Mouse (Mus musculus): ENCODE results near the gene Ldlrap1.
A peak's percentile ranks its signal among the peaks of the same experiment; 100 is the strongest.
"Not testable (repeated sequence)": the region's sequence is repeated elsewhere in the genome, so short reads cannot be mapped to it uniquely, and the experiment has no call there.

Ldlrap1 gene

DNA sequence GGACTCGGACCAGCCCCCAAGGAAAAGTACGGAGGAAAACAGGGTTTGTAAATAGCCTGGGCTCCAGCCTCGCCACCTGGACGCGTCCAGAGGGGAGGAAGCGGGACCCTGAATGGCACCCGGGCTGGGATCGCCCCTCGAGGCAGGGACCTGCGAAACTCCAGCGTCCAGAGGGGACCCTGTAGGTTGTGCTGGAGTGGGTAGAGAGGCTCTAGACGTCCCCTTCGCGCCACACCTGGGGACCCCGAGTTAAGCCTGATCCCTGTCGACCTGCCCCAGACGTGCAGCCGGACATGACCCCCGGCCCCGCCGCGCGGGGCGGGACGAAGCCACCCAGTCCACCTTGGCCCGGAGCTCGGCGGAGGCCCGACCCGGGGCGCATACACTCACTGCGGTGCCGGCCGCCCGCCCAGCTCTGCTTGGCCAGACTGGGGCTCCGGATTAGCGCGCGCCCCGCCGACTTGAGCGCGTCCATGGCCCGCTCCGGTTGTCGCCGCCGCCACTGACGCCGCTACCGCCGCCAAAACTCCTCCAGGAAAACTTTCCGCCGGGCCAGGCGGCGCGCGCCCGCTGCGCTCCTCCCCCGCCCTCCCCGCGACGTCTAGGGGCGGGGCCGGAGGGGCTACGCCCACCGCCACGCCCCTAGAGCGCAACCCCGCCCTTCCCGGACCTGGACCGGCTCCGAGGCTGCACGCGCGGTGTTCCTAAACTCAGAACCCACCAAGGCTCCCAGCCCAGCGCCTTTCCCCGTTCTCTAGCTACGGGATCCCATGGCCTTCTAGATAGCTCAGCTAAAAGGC, at the start of gene Ldlrap1:
Ldlrap1 (minus strand) TSS at position 599 of the 800 bp plus-strand sequence.
- DNase-seq (ENCODE audit: low spot score in 2 of 2): no peak

DNA sequence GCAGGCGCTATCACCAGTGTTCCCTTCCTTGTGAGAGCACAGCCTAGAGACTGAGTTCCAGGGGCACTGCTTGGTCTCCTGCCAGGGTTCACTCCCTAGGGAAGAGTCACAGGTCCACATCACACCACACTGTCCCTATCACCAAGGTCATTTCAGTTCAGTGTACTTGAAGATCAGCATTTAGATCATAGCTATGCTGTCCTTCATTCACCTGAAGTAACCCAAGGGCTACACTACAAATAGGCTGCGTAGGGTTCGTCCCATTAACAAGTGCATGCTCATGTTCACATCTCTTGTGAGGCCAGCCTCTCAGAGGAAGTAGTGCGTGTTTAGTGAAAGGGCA, 46.4 kb upstream of the Ldlrap1 start:
- no peak for DNase-seq (ENCODE audit: low spot score in 2 of 2)

DNA sequence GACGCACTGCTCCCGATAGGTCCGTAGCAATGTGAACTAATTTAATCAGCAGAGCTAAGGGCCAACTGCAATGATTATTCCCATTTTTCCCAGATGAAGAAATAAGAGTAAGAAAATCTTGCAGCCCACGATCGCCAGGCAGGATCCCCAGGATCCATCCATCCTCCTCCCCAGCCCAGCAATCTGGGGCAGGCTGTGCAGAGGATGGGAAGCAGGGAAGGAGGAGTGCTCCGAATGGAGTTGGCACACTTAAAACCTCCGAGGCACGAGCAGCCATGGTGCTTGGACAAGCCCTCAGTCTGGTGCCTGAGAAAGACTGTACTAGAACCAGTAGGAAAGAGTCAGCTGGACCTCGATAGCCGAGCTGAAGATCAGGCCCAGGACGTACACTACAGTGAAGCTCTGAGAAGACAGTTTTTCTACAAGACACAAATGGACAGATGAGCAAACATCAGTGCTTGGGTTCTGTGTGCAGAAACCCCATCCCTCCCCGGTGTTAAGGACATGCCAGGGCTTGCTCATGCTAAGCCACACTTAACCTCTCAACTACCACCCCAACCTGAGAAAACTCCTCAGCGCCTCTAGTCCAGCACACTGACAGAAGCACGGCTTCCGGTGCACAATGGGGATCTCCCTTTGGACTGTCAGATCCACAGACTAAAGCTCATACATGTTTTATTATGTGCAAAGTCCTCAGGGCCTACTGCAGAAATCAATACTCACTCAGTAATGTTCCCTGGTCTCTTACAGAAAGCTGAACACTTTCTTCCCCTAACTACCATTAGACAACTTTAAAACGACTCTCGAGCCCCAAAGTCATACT, 45.8 kb upstream of the Ldlrap1 start:
- DNase-seq (ENCODE audit: low spot score in 2 of 2): peak in 1 of 2 experiments; percentile 42

DNA sequence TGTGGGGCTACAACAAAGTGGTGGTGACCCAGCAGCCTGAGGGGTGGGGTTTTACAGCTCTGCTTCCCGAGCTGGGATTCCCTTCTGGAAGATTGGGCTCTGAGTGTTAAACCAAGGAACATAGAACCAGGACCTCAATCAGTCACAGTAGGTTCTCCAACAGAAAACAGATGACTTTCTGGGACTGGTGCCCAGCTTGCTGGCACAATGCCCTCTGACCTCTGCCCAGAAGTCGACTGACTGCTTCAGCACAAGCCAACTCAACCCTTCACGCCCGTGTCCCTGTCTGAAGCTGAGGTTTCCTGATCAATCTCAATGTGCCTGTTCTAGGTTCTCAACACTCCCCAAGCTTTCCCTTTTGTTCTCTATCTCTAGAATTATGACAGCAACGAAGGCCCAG, 36.9 kb upstream of the Ldlrap1 start:
- no peak for DNase-seq (ENCODE audit: low spot score in 2 of 2)

DNA sequence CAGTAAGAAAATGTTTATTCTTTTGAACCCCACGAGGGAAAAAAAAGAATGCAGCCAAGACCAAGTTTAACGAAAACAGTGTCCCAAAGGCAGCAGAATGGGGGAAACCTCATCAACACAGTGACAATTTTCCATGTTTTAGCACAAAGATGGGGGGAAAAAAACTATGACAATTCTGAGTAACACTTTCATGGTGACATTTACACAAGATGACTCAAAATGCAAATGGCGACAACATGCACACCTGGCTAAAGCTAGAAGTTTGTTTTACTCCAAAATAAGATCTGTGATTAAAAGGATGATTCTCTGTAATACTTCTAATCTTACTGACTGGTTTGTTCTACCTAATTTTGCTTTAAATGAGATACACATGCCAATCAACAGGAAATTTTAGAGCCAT, 34.9 kb upstream of the Ldlrap1 start:
- DNase-seq (ENCODE audit: low spot score in 2 of 2): no peak

DNA sequence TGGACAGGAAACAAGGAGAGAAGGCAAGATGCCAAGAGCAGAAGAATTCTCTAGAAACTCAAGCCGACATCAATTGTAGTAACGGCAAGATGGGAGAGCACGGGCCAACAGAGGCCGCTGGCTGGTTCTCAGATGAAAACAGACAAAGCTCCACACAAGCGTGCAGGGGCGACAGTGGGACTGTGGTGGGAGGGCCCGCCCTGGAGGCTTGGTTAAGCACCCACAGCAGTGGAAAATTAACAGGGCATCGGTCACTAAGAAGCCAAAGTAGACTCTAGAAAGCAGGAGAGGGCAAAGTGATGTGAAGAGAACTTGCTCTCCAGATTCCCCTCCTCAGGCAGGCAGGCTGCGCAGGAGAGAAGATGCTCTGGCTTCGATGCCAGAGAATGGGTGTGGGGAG, 34.3 kb upstream of the Ldlrap1 start:
- no peak for DNase-seq (ENCODE audit: low spot score in 2 of 2)

DNA sequence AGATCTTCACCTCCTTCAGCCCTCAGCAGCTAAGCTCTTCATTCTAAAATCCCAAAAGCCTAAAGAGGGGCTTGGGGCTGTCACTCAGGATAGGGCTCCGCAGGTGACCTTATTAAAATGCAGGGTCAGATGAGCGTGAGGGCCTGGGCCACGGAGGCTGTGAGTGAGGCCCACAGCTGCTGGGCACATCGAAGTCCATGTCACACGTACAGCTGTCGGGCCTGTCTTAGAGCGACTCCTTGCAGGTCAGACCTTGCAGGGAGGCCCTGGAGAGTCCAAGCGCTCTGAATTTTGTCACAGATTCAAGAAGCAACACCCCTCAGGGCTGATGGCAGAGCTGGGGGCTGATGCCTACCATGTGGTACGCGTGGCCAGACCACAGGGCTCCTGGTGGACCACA, 32.9 kb upstream of the Ldlrap1 start:
- no peak for DNase-seq (ENCODE audit: low spot score in 2 of 2)

DNA sequence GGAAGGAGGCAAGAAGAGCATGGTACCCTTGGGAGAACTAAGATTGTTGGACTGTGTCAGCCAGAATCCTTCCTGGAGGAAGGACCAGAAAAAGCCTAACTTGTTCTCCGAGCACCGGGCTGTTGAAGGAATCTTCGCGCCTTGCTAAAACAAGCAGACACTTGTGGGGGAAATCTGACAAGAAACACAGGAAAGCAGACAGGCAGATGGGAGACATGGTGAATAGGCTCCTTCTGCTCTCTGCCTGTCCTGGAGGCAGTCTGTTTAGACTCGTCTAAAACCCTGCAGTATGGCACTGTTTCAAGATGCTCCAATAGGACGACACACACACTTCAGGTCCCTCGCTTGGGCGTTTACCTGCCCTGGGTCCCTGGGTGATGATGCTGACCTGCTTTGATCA, 32.3 kb upstream of the Ldlrap1 start:
- peak in 1 of 2 experiments; percentile 59 for DNase-seq (ENCODE audit: low spot score in 2 of 2)

DNA sequence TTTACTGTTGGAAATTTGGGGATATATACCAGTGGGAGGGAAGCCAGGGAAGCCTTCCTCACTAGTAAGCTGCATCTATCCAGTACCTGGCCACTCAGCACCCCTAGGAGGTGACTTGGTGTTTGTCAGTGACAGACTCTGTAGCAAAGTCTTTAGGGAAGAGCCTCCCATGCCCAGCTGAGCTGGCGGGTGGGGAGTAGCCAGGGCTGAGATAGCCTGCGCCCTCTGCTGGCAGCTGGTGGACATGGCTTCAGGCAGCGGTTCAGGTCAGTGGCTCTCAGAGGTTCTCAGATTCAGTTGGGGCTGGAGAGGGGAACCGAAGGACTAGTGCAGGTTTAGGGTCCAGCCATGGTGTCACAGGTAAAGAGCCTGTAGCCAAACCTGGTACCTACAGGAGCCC, 31.4 kb upstream of the Ldlrap1 start:
- peak in 1 of 2 experiments; percentile 29 for DNase-seq (ENCODE audit: low spot score in 2 of 2)

DNA sequence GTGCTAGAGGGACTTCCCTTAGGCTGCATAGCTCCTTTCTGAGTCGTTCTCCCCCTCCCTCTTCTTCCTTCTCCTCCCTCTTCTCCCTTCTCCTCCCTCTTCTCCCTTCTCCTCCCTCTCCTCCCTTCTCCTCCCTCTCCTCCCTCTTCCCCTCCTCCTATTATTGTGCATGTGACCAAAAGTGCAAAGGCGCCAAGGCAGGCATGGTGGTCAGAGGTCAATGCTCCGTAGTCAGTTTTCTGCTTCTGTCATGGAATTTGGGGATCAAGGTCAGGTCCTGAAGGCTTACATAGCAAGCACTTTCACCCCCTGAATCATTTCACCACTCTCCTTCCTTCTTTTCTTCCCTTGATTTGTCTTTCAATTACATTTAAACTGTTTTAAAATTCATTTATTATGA, 31.0 kb upstream of the Ldlrap1 start:
- no peak for DNase-seq (ENCODE audit: low spot score in 2 of 2)

DNA sequence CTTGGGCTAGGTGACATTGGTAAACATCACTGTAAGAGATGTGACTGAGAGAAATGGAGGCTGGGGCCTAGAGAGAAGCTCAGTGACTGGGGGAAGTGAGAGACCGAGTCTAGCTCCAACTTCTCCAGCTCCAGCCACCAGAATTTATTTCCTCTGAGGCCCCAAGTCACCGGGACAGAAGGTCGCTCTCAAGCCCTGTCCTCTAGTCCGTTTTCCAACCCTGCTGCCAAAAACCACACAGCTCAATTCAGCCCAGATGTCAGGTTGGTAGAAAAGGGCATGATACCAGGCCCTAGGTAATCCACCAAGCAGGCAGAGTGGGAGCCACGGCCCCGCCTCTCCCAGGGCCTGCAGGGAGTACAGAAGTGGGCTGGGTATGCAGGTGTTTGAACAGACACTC, 29.8 kb upstream of the Ldlrap1 start:
- DNase-seq (ENCODE audit: low spot score in 2 of 2): no peak

DNA sequence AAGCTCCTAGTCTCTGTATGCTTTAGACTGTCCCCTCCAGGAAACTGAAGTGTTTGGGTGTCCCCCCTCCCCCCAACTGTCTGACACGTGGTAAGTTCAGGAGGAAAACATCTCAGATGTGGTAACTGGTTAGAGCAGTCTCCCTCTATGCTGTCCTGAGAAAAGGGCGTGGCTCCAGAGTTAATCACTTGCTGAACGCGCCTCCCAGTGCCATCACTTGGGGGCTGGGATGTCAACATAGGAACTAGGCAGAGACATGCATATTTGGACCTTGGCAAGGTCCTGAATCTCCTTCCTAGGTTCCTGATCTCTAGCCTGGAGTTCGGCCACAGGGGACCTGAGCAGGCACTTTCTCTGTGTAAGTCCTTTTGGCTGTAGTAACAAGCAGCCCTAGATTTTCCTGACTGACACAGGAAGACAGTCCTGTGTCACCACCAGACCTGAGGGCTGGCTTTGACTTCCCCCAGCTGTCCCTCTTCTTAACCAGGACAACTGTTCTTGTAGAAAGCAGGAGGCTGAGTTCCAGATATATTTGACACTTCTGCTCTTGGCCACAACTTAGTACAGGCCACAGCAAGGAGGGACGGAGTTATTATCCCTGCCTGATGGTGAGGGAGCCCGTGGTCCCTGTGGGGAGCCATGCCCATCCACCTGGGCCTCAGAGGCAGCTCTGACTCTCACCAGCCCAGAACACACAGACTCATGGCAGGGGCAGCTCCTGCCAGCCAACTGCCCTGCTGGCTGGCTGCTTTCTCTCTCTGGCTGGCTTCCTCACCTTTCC, 28.9 kb upstream of the Ldlrap1 start:
- no peak for DNase-seq (ENCODE audit: low spot score in 2 of 2)

DNA sequence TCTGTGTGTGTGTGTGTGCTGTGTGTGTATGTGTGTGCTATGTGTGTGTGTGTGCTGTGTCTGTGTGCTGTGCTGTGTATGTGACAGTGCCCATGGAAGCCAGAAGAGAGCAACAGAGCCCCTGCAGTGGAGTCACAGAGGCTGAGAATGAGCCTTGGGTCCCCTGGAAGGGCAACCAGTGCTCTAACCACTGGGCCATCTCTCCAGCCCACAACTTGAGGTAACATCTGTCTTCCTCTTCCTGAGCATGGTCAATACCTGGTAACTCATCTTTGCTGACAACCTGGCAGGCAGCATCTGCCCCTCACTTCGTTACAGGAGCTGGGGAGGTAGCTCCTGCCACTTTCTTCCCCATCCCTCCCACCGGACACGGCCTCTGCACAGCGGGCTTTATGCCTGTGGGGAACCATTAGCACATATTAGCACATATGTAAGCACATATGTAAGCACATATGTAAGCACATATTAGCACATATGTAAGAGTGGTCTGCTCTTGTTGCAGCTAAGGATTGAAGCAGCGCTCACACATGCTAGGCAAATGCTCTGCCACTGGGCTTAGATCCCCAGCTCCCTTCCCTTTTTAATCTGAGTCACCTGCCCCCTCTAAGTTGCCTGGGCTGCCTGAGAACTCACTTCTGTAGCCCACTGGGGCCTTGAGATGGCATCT, 28.1 kb upstream of the Ldlrap1 start:
- no peak for DNase-seq (ENCODE audit: low spot score in 2 of 2)

DNA sequence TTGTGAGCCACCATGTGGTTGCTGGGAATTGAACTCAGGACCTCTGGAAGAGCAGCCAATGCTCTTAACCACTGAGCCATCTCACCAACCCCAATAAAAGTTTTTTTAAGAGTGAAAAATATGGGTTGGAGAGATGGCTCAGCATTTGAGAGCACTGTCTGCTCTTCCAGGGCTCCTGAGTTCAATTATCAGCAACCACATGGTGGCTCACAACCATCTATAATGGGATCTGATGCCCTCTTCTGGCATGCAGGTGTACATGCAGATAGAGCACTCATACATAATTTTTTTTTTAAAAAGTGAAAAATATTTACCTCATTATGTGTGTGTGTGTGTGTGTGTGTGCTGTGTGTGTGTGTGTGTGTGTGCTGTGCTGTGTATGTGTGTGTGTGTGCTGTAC, 27.1 kb upstream of the Ldlrap1 start:
- DNase-seq (ENCODE audit: low spot score in 2 of 2): not testable (repeated sequence)

DNA sequence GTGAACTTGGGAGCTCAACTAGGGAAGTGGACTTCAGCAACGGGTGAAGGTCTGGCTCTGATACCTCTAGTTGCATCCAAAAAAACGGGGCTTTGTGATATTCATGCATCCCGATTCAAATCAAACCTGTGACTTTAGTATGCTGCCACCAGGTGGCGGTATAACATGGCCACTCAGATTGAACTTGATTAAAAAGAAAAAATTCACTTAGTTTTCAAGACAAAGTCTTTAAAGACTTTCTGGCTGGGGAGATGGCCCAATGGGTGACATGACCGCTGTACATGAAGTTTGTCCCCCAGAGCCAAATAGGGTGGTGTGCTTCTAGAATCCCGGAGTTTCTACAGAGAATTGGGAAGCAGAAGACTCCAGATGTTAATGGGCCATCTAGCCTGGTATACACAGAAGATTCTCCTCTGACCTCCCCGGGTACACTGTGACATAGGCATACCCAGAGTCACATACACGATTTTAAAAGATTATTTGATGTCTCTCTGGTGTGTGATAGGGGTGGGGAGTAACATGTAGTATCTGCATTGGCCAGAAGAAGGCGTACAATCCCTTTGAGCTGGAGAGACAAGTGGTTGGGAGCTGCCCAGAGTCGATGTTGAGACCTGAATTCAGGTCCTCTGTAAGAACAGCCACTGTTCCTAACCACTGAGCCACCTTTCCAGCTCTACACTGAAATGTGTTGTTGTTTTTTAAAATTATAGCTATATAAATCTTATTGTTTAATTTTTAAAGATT, 25.6 kb upstream of the Ldlrap1 start:
- DNase-seq (ENCODE audit: low spot score in 2 of 2): no peak

DNA sequence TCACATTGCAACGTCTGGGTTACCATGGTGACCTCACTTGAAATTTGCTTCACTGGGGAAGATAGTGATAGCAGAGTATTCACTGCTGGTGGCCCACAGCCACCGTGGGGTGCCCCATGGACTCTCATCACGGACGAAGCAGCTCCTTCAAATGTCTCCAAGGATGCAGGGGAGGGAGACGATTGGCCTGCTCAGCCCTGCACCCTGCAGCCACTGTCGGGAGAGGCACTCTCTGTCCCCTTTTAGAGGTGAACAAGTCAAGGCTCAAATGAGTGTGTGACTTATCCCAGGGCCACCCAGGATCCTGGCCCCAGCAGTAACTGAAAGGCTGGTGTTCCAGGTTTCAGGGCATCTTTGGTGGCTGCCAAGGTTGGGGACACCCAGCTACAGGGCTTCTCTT, 23.9 kb upstream of the Ldlrap1 start:
- DNase-seq (ENCODE audit: low spot score in 2 of 2): no peak

DNA sequence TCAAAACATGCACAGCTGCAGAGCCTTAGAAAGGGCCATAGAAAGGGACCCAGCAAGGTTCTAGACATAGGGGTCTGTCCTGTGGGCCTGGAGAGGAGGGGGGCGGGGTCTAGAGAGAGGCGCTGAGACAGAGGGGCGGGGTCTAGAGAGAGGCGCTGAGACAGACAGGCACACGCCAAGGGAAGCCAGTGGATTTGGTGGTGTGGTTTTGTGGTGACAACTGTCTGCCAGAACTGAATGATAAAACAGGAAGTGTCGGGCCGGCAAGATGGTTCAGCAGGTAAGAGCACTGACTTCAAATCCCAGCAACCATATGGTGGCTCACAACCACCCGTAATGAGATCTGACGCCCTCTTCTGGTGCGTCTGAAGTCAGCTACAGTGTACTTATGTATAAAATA, 19.1 kb upstream of the Ldlrap1 start:
- DNase-seq (ENCODE audit: low spot score in 2 of 2): no peak

DNA sequence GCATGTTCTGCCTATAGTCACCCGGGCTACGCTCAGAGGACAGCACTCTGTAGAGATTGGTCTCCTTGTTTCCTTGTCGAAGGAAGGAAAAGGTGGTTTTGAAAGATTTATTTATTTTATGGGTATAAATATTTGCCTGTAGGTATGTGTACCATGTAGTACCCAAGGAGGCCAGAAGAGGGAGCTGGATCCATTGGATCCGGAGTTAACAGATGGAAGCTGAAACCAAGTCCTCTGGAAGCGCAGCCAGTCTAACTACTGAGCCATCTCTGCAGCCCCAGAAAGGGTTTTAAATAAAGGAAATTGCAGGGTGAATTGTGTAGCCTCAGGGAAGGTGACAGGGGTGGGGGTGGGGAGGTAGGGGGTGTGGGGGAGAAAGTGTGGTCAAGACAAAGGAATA, 16.9 kb upstream of the Ldlrap1 start:
- DNase-seq (ENCODE audit: low spot score in 2 of 2): no peak

DNA sequence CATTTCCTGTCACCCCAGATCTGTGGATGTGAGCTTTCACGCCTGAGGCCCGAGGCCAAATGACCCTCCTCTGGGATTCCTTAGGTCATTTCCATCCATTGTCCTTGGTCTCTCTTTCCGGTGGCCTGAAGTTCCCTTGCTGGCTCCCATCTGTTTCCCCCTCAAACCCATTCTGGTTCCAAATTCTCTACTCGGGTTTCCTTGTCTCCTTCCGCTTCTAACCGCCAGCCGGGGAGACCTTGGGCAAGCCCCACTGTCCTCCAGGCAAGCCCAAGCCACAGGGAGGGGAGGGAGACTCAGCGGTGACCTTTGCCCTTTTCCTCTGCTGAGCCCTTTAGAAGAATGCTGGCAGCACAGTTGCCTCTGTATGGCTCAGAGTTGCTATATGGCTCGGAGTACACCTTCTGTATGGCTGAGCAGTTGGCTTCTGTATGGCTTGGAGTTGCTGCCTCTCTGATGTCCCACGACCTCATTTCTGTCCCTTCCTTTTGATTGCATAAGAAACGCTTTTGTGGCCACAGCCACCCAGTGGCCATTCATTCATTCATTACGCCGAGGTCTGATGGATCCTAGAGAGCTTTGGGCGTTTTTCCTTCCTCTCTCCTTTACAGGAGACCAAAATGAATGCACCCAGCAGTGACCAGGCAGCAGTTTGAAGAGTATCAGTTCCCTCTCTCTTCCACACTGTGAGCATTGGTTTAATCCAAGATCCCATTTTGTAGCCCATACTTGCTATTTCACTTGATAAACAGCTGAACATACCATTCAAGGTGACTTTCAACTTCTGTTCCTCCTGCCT, 11.5 kb upstream of the Ldlrap1 start:
- no peak for DNase-seq (ENCODE audit: low spot score in 2 of 2)

DNA sequence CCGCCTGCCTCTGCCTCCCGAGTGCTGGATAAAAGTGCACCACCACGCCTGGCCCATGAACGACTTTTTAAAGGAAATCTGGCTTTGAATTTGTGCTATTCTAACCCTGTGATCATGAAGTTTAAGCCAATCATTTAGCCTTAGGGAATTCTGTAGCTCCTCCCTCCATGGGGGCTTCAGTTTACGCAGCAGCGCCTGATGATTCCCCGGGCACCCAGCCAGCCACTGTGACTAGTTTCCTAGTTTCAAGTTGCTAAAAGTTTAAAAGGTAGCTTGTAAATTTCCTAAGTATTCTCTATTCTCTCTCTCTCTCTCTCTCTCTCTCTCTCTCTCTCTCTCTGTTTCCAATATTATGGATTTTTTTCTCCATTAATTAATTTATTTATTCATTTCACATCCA, 8.4 kb upstream of the Ldlrap1 start:
- no peak for DNase-seq (ENCODE audit: low spot score in 2 of 2)
